Mouse (Mus musculus): ENCODE measurements around the gene Garnl3.

DNA sequence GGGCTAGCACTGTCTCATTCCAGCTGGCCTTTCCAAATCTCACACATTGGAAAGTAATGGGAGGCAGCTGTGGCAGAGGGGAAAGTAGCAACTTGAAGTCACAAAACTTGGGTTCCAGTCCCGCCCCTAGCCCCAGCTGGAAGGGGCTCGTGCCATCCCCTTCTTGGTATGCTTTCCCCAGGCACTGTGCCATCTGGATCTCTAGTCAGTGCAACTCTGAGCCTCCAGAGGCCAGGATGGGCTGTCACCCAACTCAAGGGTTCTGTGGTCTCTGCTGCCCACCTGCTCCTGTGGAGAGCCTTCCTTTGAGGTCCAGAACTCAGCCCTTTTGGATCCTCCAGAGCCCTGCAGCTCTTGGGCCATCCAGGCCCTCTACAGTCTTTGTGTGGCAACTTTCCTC, 30.7 kb upstream of the Garnl3 start:
- TF ChIP-seq EP300 (IDR thresholded peaks at IDR 0.05; ENCODE audit: low read depth) (no peak), CTCF (IDR thresholded peaks at IDR 0.05; ENCODE audit: low read depth) (no peak)

All from liver, embryonic 14.5 days (tissue).